Mouse (Mus musculus) brain, embryonic 14.5 days (tissue): ENCODE data around the gene Apba1.

Source experiments
- CTCF ChIP-seq: fragments of 200-500 bp; IDR thresholded peaks from 2 replicates; pipeline ENCODE4 v1.5.1; 2012; ENCODE audit warnings: inconsistent platforms, mild to moderate bottlenecking, moderate library complexity, borderline replicate concordance; ENCODE audit not compliant: insufficient read depth, insufficient read length; ENCODE audit errors: extremely low read depth
- POLR2A ChIP-seq: fragments of 200-500 bp; IDR thresholded peaks from 2 replicates; pipeline ENCODE4 v1.6.1; 2012; ENCODE audit warnings: mild to moderate bottlenecking, inconsistent platforms, borderline replicate concordance; ENCODE audit not compliant: poor library complexity, insufficient read depth, insufficient read length, severe bottlenecking; ENCODE audit errors: extremely low read depth

GRCm38 (mm10) chr19:23834721-23835120 lies 76.0 kb downstream of the Apba1 start:
- TF ChIP-seq CTCF (no peak), POLR2A (no peak)
